Mouse (Mus musculus): ENCODE measurements around the gene Mpv17l. TPM values are rescaled to one million over a fixed set of nuclear protein-coding genes. Genes with fewer than 3 reads are reported as not detected.
"Not testable (repeated sequence)": the region's sequence is repeated elsewhere in the genome, so short reads cannot be mapped to it uniquely, and the experiment has no call there.

Gene Mpv17l
- polyA plus RNA-seq, 1 experiment from 2014 or later = 27.6 TPM

DNA sequence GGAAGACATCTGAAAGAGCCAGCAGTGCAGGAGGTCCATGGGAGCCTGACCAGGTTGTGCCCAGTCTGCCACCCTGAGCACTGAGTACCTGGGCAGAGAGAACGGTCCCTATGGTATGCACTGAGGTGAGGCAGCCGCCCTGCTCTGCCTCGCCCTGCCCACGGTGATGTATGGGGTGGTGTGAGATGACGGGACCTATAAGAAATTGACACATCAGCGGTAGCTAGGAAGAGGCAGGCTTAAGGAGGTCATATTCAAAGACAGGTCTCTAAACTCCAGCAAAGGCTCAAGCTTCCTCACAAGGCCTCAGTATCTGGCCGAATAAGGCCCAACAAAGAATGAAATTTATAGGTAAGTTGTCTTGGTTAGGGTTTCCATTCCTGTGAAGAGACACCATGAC is 18.8 kb downstream of the Mpv17l start:
- Histone ChIP-seq H3K4me1 (replicated peaks; ENCODE audit: insufficient read depth, low read length) (no peaks in the 10 kb centered on the region), H3K9me3 (replicated peaks; ENCODE audit: low read length) (no peaks in the 10 kb centered on the region), H3K4me3 (replicated peaks; ENCODE audit: low read depth, low read length) (no peak overlapping the region), H3K27ac (no peak overlapping the region), H3K4me2 (ENCODE audit: low read length) (no peak overlapping the region), H3K27me3 (ENCODE audit: insufficient read depth, low read length) (no peaks in the 10 kb centered on the region), H3K9ac (ENCODE audit: low read depth, low read length) (no peak overlapping the region), H3K36me3 (ENCODE audit: insufficient read depth, low read length) (no peaks in the 10 kb centered on the region)
- DNase-seq (ENCODE audit: low spot score) (no peak), ATAC-seq (replicated peaks; ENCODE audit: low FRiP score, low read depth) (no peak)
- WGBS = 97% methylated on average over 7 of the region's 7 CpGs
- no peak for TF ChIP-seq CTCF (IDR thresholded peaks at IDR 0.05; ENCODE audit: low read depth)

DNA sequence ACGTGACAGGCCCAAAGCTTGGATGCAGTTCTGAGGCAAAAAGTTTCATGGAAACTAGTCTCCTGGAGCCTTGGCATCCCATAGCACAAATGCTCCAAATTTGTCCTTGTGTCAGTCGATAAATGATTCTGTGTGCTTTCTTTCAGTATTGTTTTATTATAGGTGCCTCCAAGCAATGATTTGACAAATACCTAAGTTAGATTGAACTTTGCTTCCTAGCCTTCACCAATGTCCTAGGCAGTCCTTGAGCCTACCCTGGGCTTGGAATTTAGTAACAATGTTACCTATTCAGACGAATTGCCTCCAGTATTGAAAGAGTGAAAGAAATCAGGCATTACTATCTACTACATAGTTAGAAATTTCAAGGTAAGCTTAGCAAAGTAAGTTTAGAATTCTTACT is 19.5 kb downstream of the Mpv17l start:
- ATAC-seq (replicated peaks; ENCODE audit: low FRiP score, low read depth); H3K4me1 ChIP-seq (replicated peaks; ENCODE audit: insufficient read depth, low read length); H3K27ac ChIP-seq; DNase-seq (ENCODE audit: low spot score); H3K27me3 ChIP-seq (ENCODE audit: insufficient read depth, low read length); H3K4me3 ChIP-seq (replicated peaks; ENCODE audit: low read depth, low read length); H3K9me3 ChIP-seq (replicated peaks; ENCODE audit: low read length); H3K36me3 ChIP-seq (ENCODE audit: insufficient read depth, low read length); H3K4me2 ChIP-seq (ENCODE audit: low read length); H3K9ac ChIP-seq (ENCODE audit: low read depth, low read length): not testable (repeated sequence)
- 88% methylated on average over 3 of the region's 3 CpGs for WGBS

DNA sequence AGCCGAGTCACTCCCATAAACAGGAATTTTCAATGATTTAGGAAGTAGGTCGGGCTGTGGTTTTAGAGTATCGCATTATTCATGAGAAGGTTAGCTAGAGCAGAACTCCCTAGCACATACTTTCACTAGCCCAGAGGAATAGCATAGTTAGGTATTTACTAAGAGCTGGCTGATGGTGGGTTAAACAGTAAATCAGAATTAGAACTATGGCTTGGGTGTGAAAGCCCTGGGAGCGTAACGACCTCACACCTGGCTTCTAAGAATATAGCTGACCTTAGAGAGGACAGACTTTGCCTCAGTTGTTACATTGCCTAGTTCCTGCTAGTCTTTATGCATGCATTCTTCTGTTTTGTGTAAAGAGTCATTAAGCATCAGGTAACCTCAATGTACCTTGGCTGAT is 20.0 kb downstream of the Mpv17l start:
- 76% methylated on average over 5 of the region's 5 CpGs for WGBS
- H3K27ac ChIP-seq; H3K4me3 ChIP-seq (replicated peaks; ENCODE audit: low read depth, low read length); H3K36me3 ChIP-seq (ENCODE audit: insufficient read depth, low read length); H3K27me3 ChIP-seq (ENCODE audit: insufficient read depth, low read length); H3K4me2 ChIP-seq (ENCODE audit: low read length); ATAC-seq (replicated peaks; ENCODE audit: low FRiP score, low read depth); H3K4me1 ChIP-seq (replicated peaks; ENCODE audit: insufficient read depth, low read length); H3K9me3 ChIP-seq (replicated peaks; ENCODE audit: low read length); DNase-seq (ENCODE audit: low spot score); H3K9ac ChIP-seq (ENCODE audit: low read depth, low read length): not testable (repeated sequence)

DNA sequence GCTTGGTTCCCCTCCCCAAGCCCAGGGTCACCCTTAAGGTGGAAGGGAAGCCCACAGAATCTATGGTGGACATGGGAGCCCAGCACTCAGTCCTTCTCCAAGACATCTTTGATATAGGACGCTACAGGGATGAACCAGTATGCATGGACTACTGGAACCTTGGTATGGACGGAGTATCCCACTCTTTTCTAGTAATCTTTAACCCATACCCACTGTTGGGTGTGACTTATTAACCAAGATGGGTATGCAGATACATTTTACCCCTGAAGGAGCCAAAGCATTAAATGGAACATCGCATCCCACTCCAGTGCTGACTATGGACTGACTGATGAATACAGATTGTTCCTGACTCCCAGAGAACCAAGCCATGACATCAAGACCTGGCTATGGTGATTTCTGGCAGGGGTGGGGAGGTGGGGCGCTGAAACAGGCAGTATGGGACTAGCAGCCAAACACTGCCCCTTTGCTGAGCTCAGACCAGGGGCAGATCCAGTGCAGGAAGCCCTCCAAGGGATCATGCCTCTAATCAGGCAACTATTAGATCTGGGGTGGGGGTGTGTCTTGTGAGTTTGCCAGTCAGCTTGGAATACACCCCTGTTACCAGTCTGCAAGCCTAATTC is 24.6 kb downstream of the Mpv17l start:
- Histone ChIP-seq H3K27me3 (ENCODE audit: insufficient read depth, low read length) (no peaks in the 10 kb centered on the region), H3K4me2 (ENCODE audit: low read length) (no peak overlapping the region), H3K4me3 (replicated peaks; ENCODE audit: low read depth, low read length) (no peak overlapping the region), H3K4me1 (replicated peaks; ENCODE audit: insufficient read depth, low read length) (no peaks in the 10 kb centered on the region), H3K9me3 (replicated peaks; ENCODE audit: low read length) (no peaks in the 10 kb centered on the region), H3K36me3 (ENCODE audit: insufficient read depth, low read length) (no peaks in the 10 kb centered on the region), H3K9ac (ENCODE audit: low read depth, low read length) (no peak overlapping the region), H3K27ac (no peak overlapping the region; the same call in 1 of the 2 replicates)
- DNase-seq (ENCODE audit: low spot score) (no peak), ATAC-seq (replicated peaks; ENCODE audit: low FRiP score, low read depth) (peak; percentile 46; the same call in 1 of the 2 replicates)
- no peak for TF ChIP-seq CTCF (IDR thresholded peaks at IDR 0.05; ENCODE audit: low read depth)
- 69% methylated on average over 4 of the region's 4 CpGs for WGBS

DNA sequence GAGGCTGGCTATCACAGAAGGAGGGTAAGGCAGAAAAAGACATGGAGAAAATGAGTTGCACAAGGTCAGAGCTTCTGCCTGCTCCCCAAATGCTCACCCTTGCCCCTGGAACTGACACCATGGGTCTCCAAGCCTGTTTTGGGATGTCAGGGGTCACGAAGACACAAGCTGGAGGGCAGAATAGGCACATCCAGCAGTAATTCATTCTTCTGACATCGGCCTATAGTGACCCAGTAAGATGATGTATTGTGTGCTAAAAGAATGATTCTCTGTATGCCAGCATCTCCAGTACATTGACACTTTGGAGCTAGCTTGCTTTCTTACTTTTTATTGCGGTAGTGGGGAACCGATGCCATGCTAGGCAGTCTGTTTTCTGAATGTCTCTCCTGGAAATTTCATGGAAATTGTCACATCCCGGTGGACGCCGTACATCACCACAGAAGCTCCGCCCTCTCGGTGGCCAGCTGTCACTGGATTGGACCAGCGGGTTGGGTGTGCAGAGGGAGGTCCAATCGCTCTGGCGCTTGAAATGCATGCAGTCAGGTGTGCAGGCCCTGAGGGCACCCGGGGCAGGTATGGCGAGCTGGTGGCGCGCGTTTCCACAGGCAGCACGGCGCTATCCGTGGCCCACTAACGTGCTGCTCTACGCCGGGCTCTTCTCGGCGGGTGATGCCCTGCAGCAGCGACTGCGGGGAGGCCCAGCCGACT is 37.3 kb downstream of the Mpv17l start:
- Histone ChIP-seq H3K9me3 (replicated peaks; ENCODE audit: low read length) (no peaks in the 10 kb centered on the region), H3K27me3 (ENCODE audit: insufficient read depth, low read length) (no peaks in the 10 kb centered on the region), H3K4me1 (replicated peaks; ENCODE audit: insufficient read depth, low read length) (no peaks in the 10 kb centered on the region), H3K4me2 (ENCODE audit: low read length) (peak overlapping the region; percentile 98), H3K36me3 (ENCODE audit: insufficient read depth, low read length) (no peaks in the 10 kb centered on the region), H3K4me3 (replicated peaks; ENCODE audit: low read depth, low read length) (peak overlapping the region; percentile 57), H3K9ac (ENCODE audit: low read depth, low read length) (peak overlapping the region; percentile 63), H3K27ac (peak overlapping the region; percentile 54; the same call in 1 of the 2 replicates)
- ATAC-seq (replicated peaks; ENCODE audit: low FRiP score, low read depth) (peak; percentile 98), DNase-seq (ENCODE audit: low spot score) (peak; percentile 75)
- 5% methylated on average over 28 of the region's 28 CpGs for WGBS
- no peak for TF ChIP-seq CTCF (IDR thresholded peaks at IDR 0.05; ENCODE audit: low read depth)

DNA sequence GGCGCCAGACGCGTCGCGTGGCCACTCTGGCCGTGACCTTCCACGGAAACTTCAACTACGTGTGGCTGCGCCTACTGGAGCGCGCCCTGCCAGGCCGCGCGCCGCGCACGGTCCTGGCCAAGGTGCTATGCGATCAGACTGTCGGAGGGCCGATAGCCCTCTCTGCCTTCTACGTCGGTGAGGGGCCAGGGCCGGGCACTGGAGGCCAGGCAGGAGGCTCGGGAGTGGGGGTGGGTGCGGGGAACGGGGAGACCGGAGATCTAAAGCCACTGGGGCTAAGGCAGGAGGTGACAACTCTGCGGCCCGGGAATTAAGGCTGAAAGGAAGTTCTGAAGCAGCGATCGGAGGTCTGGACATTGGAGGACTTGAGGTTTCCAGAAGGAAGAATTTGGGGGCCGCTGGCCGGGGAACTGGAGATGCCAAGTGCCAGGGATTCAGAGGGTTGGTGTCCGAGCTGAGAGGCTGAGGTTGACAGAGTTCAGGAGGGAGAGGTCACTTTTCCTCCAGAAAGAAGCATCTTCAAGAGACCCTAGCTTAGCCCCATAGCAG is 38.0 kb downstream of the Mpv17l start:
- Histone ChIP-seq H3K4me3 (replicated peaks; ENCODE audit: low read depth, low read length) (peak overlapping the region; percentile 57), H3K36me3 (ENCODE audit: insufficient read depth, low read length) (no peaks in the 10 kb centered on the region), H3K4me1 (replicated peaks; ENCODE audit: insufficient read depth, low read length) (no peaks in the 10 kb centered on the region), H3K27ac (peak overlapping the region; percentile 54; the same call in 1 of the 2 replicates), H3K27me3 (ENCODE audit: insufficient read depth, low read length) (no peaks in the 10 kb centered on the region), H3K9me3 (replicated peaks; ENCODE audit: low read length) (no peaks in the 10 kb centered on the region), H3K9ac (ENCODE audit: low read depth, low read length) (peak overlapping the region; percentile 63), H3K4me2 (ENCODE audit: low read length) (peak overlapping the region; percentile 98)
- DNase-seq (ENCODE audit: low spot score) (no peak), ATAC-seq (replicated peaks; ENCODE audit: low FRiP score, low read depth) (peak; percentile 87)
- WGBS = under 1% methylated on average over 34 of the region's 34 CpGs
- TF ChIP-seq CTCF (IDR thresholded peaks at IDR 0.05; ENCODE audit: low read depth) = no peak
